Mouse (Mus musculus) urinary bladder, postnatal 14 days (tissue): ENCODE data around the gene Hapln3.

Source experiments
- DNase-seq: peaks from one replicate; pipeline ENCODE4 v3.0.0; 2021; ENCODE audit warnings: low spot score

The Hapln3 gene

GRCm38 (mm10) chr7:79068231-79068630 is 62.6 kb downstream of the Hapln3 start:
- no peak for DNase-seq

- DNase-seq: no peak
Observed at GRCm38 (mm10) chr7:79067466-79067865, 63.4 kb downstream of the Hapln3 start.
